Mouse (Mus musculus) heart, embryonic 13.5 days (tissue): Measurements from ENCODE around the gene St3gal3. TPM values are rescaled to one million over a fixed set of nuclear protein-coding genes. Genes with fewer than 3 reads are reported as not detected.

Source experiments
- ATAC-seq: fragments of 200-750 bp; cut with Nextera tagmentation; 2 replicates; pipeline ENCODE4 v1.8.0; 2017; ENCODE audit warnings: moderate TSS enrichment; ENCODE audit not compliant: insufficient number of reproducible peaks, low FRiP score, low TSS enrichment; ENCODE audit errors: extremely low read depth
- H3K27ac ChIP-seq: fragments of 300-500 bp; sonication (generic); replicated peaks from 2 replicates; pipeline ENCODE4 v1.5.1; 2015; ENCODE audit warnings: moderate library complexity, mild to moderate bottlenecking, inconsistent platforms
- H3K27me3 ChIP-seq: fragments of 300-500 bp; sonication (generic); replicated peaks from 2 replicates; pipeline ENCODE4 v1.6.1; 2015; ENCODE audit warnings: mild to moderate bottlenecking, inconsistent platforms
- H3K36me3 ChIP-seq: fragments of 300-500 bp; sonication (generic); 2 replicates; pipeline ENCODE4 v1.6.1; 2015; ENCODE audit warnings: mild to moderate bottlenecking, inconsistent platforms
- H3K4me1 ChIP-seq: fragments of 300-500 bp; sonication (generic); 2 replicates; pipeline ENCODE4 v1.6.1; 2015; ENCODE audit warnings: inconsistent platforms
- H3K4me2 ChIP-seq: fragments of 300-500 bp; sonication (generic); 2 replicates; pipeline ENCODE4 v1.6.1; 2015; ENCODE audit warnings: inconsistent platforms, mild to moderate bottlenecking, moderate library complexity
- H3K4me3 ChIP-seq: fragments of 300-500 bp; sonication (generic); 2 replicates; pipeline ENCODE4 v1.5.1; 2015; ENCODE audit warnings: moderate library complexity, mild to moderate bottlenecking, inconsistent platforms
- H3K9ac ChIP-seq: fragments of 300-500 bp; sonication (generic); 2 replicates; pipeline ENCODE4 v1.6.1; 2015; ENCODE audit warnings: inconsistent platforms, mild to moderate bottlenecking, moderate library complexity
- H3K9me3 ChIP-seq: fragments of 300-500 bp; sonication (generic); 2 replicates; pipeline ENCODE4 v1.6.1; 2016; ENCODE audit warnings: inconsistent platforms
- WGBS: fragments of 180-500 bp; shearing (Covaris S2); methylation state at CpG from one replicate; pipeline ENCODE4 v1.1.7; 2015; ENCODE audit warnings: mixed read lengths; 5-methylcytosine and 5-hydroxymethylcytosine counted together
- polyA plus RNA-seq: library from polyadenylated mRNA; unstranded; fragments of >200 nt; fragmentation: Nextera tagmentation; extraction: Ambion mirVana; gene quantifications from 2 replicates; pipeline ENCODE4 v1.2.1, GENCODE M21; 2015

The St3gal3 gene
- polyA plus RNA-seq, 1 experiment from 2014 or later: 7.0 TPM

DNA sequence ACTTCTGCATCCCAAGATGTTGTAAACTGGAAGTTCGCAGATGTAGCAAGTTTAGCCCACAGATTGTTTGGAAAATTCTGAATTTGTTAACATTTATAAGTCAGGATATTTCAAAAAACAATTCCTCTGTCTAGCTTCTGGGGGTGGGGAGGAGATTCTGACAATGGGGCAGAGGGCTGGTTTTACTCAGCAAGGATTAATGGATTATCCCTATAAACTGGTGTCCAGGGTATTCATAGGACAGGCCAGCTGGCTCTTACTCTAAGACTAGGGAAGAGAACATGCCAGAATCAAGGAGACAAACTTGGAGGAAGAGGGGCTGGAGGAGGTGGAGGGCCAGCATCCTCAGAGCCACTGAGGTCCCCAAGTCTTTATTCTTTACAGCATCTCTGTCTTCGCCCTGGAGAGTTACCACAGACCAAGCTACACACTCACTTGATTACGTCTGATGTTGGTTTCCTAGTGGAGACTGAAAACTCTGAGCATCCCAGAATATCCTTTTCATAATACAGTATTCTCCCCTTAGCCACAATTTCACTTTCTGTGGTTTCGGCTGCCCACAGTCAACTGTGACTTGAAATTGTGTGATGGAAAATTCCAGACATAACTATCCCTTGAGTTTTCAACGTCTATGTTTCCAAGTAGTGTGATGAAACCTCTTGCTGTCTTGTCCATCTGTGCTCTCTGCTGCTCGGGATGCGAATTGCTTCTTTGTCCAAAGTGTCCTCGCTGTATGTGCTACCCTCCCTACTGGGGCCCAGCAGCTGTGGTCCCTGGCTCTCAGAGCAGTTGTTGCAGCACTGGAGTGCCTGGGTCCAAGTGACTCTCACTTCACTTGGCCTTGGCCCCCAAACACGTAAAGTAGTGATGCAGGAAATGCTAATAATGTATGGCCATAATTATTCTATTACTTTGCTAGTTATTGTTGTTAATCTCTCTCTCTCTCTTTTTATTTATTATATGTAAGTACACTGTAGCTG lies 64.2 kb downstream of the St3gal3 start:
- WGBS: 80% methylated on average over 9 of the region's 9 CpGs
- Histone ChIP-seq H3K9me3 (peaks cover 3% of the 10 kb centered on the region; the same call in 1 of the 2 replicates), H3K27me3 (no peaks in the 10 kb centered on the region), H3K27ac (no peak overlapping the region), H3K9ac (no peak overlapping the region), H3K4me2 (no peak overlapping the region), H3K36me3 (0 out of 2 replicates have a peak, but pooled peaks cover 5% of the 10 kb centered on the region), H3K4me3 (no peak overlapping the region), H3K4me1 (peaks cover 13% of the 10 kb centered on the region)
- ATAC-seq: no peak

DNA sequence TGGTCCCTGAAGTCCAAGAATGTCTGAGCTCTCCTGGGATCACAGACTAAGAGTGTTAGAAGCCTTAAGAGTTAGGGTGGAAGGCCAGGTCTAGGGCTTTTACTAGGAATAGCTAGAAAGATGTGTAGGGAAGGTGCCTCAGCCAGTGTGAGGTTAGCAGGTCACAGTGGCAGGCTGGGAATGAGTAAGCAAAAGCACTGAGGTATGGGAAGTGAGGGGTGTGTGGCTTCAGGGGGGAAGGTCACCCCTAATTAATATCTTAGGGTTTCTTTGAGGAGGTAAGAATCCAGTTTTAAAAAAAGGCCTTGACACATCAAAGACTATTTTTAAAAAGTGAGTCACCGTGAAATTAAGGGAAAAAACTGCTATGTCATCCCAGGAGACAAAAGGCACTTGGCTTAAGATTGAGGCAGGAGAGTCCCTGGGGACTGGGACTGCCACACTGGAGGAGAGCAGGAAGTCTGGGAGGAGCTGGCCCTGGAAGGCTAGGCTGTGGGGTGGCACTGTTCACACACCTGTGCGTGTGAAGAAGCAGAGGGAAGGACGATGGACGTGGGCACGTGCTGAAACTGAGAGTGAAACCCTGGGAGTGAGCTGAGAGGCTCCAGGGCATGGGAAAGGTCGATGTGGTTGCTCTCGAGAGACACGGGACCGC lies 72.8 kb downstream of the St3gal3 start:
- Histone ChIP-seq H3K9me3 (no peaks in the 10 kb centered on the region), H3K27me3 (no peaks in the 10 kb centered on the region), H3K27ac (no peak overlapping the region), H3K4me2 (no peak overlapping the region), H3K9ac (no peak overlapping the region), H3K4me1 (peaks cover 38% of the 10 kb centered on the region), H3K36me3 (no peaks in the 10 kb centered on the region), H3K4me3 (no peak overlapping the region)
- no peak for ATAC-seq
- WGBS: 44% methylated on average over 9 of the region's 9 CpGs

DNA sequence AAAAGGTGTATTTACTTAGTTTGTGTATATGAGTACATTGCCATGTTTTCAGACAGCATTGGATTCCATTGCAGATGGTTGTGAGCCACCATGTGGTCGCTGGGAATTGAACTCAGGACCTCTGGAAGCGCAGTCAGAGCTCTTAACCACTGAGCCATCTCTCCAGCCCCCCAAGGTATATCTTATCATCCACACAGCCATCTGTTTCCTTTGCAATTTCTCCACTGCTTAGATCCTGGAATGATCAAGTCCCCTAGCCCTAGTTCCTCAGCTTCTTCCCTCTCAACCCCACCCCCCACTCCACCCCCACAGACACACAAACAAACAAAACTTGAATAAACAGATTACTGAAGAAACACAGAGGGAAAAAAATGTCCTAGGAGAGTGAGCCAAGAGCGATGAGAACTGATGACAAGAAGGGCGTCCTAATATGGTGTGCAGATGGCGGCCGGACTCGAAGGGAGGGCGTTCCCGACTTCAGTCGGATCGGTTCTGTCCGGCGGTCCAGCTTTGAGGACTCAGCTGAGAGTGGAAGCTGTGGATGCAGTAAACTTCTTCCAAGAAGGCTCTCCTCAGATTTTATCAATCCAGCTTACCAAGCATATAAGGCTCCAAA lies 73.7 kb downstream of the St3gal3 start:
- Histone ChIP-seq H3K4me1 (peaks cover 38% of the 10 kb centered on the region), H3K9me3 (no peaks in the 10 kb centered on the region), H3K27me3 (no peaks in the 10 kb centered on the region), H3K4me3 (no peak overlapping the region), H3K9ac (no peak overlapping the region), H3K36me3 (no peaks in the 10 kb centered on the region), H3K27ac (no peak overlapping the region), H3K4me2 (no peak overlapping the region)
- no peak for ATAC-seq
- WGBS: 77% methylated on average over 13 of the region's 13 CpGs

DNA sequence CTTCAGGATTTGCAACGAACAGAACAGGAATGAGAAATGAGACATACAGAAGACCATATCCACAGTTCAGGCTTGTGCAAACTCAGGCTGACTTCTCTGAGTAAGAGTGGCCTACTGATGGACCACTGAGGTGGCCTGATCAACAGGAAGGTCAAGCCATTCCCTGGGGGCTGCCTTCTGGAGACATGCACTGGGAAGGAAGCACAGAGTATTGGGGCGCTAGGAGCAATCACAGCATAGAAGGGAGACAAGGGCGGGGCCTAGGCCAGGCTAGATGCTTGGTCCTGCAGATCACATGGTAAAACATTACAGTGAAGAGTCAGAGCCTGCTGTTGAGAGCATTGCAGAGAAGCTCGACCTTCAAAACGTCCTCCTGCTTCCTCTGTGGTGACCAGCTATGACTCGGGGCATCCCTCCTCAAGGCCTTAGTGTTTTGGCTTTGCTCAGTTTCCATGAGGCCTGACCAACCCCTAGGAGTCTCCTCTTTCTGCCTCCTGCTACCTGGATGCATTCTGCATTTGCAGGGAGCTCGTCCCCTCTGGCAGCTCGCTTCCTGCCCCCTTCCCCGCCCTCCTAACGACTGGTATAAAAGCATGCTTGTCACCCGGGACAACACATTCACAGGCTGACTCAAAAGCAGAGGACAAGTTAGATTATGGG lies 74.8 kb downstream of the St3gal3 start:
- no peaks in the 10 kb centered on the region for H3K27me3 ChIP-seq
- H3K9me3 ChIP-seq: no peaks in the 10 kb centered on the region
- no peaks in the 10 kb centered on the region for H3K36me3 ChIP-seq
- H3K4me2 ChIP-seq: no peak overlapping the region
- no peak overlapping the region for H3K4me3 ChIP-seq
- ATAC-seq: no peak; the same call in 1 of the 2 replicates
- 48% methylated on average over 11 of the region's 11 CpGs for whole genome bisulfite sequencing
- no peak overlapping the region for H3K27ac ChIP-seq
- no peak overlapping the region; the same call in 1 of the 2 replicates for H3K9ac ChIP-seq
- peaks cover 38% of the 10 kb centered on the region for H3K4me1 ChIP-seq

DNA sequence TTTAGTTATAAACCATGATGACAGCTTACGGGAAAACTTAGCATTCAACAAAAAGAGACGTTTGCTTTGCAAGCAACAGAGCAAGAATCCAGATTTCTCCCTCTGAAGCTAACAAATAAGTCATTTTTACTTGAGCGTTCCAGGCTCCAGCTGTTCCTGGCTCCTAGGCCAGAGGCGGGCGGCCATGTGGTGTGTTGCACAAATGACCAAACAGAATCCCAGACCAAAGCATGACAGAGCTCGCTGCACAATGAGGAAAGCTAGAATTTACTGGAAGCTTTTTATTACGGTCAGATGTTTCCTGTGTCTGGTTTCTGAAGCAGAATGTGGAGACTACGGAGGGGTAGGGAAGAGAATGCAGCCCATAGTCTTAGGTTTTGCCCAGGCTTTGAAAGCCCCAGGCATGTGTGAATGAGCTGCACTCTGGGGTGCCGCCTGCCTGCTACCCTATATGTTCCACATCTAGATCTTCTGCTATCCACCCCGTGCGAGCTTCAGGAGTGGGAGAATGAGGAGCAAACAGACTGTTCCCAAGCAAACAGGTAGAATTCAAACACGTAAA lies 76.5 kb downstream of the St3gal3 start:
- H3K4me2 ChIP-seq: no peak overlapping the region
- H3K9me3 ChIP-seq: no peaks in the 10 kb centered on the region
- H3K9ac ChIP-seq: no peak overlapping the region
- peaks cover 38% of the 10 kb centered on the region for H3K4me1 ChIP-seq
- H3K4me3 ChIP-seq: no peak overlapping the region
- no peak overlapping the region for H3K27ac ChIP-seq
- H3K27me3 ChIP-seq: no peaks in the 10 kb centered on the region
- ATAC-seq: no peak
- WGBS: 78% methylated on average over 12 of the region's 12 CpGs
- no peaks in the 10 kb centered on the region for H3K36me3 ChIP-seq

DNA sequence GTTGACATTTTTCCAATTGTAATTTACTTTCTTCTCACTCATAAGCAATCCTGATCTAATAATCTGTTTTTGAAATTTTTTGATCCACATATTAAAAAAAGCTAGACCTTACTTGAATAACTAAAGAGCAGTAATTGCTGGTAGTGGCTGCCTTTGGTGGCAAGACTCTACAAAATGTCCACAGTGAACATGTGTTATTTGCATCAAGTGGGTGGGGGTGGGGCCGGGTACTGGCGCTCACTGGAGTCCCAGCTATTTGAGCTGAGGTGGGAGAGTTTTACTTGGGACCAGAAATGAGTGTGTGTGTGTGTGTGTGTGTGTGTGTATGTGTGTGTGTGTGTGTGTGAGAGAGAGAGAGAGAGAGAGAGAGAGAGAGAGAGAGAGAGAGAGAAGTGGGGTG lies 77.6 kb downstream of the St3gal3 start:
- Histone ChIP-seq H3K36me3 (no peaks in the 10 kb centered on the region), H3K27me3 (no peaks in the 10 kb centered on the region), H3K9me3 (no peaks in the 10 kb centered on the region), H3K9ac (no peak overlapping the region), H3K4me1 (peaks cover 33% of the 10 kb centered on the region), H3K4me3 (no peak overlapping the region), H3K4me2 (no peak overlapping the region), H3K27ac (peak overlapping the region; percentile 43; the same call in 1 of the 2 replicates)
- WGBS: 55% methylated on average over 2 of the region's 2 CpGs
- no peak for ATAC-seq

DNA sequence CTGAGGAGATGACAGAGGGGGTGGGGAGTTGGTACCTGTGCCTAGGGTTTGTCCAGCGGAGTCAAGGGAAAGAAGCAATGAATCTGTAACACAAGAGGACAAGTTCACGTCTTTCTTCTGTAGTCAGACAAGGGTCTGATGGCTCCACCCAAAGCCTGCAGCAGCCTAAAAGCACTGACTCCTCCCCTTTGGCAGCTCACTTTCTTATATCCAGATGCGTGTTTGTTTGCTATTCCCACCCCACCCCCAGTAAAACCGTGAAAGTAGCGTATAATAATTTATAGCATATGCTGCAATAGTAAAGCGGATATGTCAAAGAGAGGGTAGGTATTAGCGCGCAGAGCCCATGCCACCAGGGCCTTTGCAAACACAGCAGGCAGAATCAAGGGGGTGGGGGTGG lies 80.1 kb downstream of the St3gal3 start:
- Histone ChIP-seq H3K36me3 (no peaks in the 10 kb centered on the region), H3K4me1 (peaks cover 29% of the 10 kb centered on the region), H3K27me3 (no peaks in the 10 kb centered on the region), H3K27ac (no peak overlapping the region), H3K9me3 (no peaks in the 10 kb centered on the region), H3K4me2 (no peak overlapping the region), H3K4me3 (no peak overlapping the region), H3K9ac (no peak overlapping the region)
- 82% methylated on average over 8 of the region's 8 CpGs for WGBS
- ATAC-seq: no peak

DNA sequence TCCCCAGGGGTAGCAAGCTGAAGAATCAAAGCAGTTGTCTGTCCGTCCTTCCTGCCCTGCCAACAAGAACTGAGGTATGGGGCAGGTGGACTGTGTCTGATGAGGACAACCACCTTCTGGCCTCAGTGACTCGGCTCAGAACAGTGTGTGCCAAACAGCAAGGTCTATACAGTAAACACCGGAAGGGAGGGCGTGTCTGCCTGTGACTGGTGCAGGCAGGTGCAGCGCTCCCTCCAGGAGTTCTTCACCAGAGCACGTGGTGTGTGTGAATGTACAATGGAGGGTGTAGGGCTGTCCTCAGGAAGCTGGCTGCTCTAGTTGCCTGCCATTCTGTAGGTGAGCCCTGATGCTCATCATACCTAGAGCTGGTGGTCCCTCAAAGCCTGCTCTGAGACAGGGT lies 80.8 kb downstream of the St3gal3 start:
- Histone ChIP-seq H3K27me3 (no peaks in the 10 kb centered on the region), H3K4me1 (peaks cover 36% of the 10 kb centered on the region), H3K4me2 (no peak overlapping the region), H3K9me3 (no peaks in the 10 kb centered on the region), H3K9ac (no peak overlapping the region), H3K27ac (no peak overlapping the region), H3K4me3 (no peak overlapping the region), H3K36me3 (no peaks in the 10 kb centered on the region)
- 85% methylated on average over 6 of the region's 6 CpGs for WGBS
- ATAC-seq: no peak

DNA sequence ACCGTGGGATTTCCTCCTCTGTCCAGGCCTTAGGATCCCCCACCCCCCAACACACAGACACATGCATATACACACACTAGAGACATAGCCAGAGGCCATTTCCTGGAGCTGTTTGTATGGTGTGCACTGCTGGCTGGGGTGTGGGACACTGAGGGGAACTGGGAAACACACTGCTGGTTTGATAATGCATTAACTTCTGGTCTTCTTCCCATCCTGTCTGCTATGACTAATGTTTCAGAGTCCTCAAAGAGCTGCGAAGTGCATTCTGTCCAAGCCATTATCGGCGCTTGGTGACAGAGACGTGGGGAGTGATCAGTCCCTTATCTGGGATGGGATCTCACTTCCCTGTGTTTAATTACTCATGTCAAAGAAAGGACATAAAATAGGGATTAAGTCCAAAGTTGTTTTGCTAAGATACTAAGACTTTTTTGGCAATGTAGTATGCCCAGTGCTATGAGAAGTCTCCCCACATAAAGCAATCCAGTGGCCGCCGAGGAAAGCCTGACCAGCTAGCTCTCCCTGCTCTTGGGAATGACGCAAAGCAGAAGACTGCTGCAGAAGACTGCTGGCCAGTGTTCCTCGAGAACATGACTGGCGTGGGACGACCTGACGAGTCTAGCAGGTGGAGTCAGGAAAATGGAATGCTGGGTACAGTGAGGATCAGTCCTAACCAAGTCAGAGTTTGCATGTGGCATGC lies 85.0 kb downstream of the St3gal3 start:
- no peaks in the 10 kb centered on the region for H3K9me3 ChIP-seq
- H3K4me3 ChIP-seq: no peak overlapping the region
- ATAC-seq: peak; percentile 44; the same call in 1 of the 2 replicates
- H3K36me3 ChIP-seq: no peaks in the 10 kb centered on the region
- H3K4me2 ChIP-seq: no peak overlapping the region
- WGBS: 33% methylated on average over 12 of the region's 12 CpGs
- peaks cover 20% of the 10 kb centered on the region for H3K4me1 ChIP-seq
- peak overlapping the region; percentile 50 for H3K9ac ChIP-seq
- H3K27me3 ChIP-seq: no peaks in the 10 kb centered on the region
- peak overlapping the region; percentile 76 for H3K27ac ChIP-seq

DNA sequence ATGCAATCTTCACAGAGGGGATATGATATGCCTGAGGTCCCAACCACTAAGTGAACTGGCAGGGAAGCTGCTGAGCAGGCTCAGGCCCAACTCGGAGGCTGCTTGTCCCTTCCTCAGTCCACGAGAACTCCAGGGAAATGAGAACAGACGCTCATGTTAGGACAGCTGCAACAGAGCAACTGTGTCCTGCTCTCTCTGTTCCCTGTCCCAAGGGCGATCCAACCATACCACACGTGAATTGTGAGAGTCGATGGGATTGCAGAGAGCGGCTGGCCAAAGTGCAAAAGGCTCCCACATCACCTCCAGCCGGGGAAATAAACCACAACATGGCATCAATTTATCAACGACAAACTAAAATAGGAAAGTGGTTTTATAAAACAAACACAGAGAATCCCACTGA lies 90.2 kb downstream of the St3gal3 start:
- WGBS: 70% methylated on average over 9 of the region's 9 CpGs
- Histone ChIP-seq H3K27ac (no peak overlapping the region), H3K36me3 (no peaks in the 10 kb centered on the region), H3K4me2 (no peak overlapping the region), H3K4me1 (peaks cover 23% of the 10 kb centered on the region), H3K27me3 (no peaks in the 10 kb centered on the region), H3K4me3 (no peak overlapping the region), H3K9ac (no peak overlapping the region), H3K9me3 (no peaks in the 10 kb centered on the region)
- no peak for ATAC-seq
